Mouse (Mus musculus) frontal cortex, postnatal 10 days (tissue): Measurements from ENCODE around the gene Ubac2.

Experiments used
- DNase-seq, 2 experiments: peaks; one replicate each; pipeline ENCODE4 v3.0.0; 2022; ENCODE audit warnings: low spot score in 2 of 2, mixed read lengths in 1 of 2

The Ubac2 gene

GRCm38 (mm10) chr14:121967095-121967494 lies 88.7 kb downstream of the Ubac2 start:
- DNase-seq, result no peak

DNA sequence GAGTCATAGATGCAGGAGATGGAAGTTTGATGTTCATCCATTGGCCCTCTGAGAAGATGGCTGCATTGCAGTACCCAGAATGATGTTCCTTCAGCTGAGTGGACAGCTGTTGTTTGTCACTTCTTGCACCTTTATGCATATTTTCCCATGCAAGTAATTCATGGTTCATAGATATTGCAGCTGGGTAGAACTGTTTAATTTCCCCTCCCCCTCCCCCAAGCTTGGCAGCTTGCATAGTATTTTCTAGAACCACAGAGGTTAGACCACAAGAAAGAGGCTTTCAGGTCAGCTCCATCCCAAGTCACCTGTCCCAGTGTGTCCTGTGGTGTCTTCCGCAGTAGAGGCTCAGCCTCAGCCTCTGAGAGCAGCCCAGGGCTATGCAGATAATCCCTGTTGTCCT lies 92.0 kb downstream of the Ubac2 start:
- DNase-seq, result no peak

- DNase-seq, result no peak
These were observed 94.7 kb downstream of the Ubac2 start for GRCm38 (mm10) chr14:121973114-121973513.

DNA sequence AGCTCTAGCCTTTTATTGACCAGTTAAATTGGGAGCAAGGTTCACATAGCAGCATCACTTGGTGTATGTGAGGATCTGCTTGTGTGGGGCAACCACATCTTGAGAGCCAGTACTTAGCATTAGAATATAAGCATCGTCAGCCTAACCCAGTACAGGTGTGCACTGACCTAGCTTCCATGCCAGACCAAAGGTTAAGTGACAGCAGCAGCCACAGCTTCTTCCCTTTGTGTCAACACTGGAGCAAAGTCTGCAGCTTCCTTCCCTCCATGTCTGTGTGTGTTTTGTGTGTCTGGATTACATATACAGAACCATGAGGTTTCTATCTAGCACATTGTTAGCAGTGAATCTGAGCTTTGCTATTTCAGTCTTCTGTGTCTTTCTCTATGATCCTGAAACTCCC lies 103.1 kb downstream of the Ubac2 start:
- no peak for DNase-seq

DNA sequence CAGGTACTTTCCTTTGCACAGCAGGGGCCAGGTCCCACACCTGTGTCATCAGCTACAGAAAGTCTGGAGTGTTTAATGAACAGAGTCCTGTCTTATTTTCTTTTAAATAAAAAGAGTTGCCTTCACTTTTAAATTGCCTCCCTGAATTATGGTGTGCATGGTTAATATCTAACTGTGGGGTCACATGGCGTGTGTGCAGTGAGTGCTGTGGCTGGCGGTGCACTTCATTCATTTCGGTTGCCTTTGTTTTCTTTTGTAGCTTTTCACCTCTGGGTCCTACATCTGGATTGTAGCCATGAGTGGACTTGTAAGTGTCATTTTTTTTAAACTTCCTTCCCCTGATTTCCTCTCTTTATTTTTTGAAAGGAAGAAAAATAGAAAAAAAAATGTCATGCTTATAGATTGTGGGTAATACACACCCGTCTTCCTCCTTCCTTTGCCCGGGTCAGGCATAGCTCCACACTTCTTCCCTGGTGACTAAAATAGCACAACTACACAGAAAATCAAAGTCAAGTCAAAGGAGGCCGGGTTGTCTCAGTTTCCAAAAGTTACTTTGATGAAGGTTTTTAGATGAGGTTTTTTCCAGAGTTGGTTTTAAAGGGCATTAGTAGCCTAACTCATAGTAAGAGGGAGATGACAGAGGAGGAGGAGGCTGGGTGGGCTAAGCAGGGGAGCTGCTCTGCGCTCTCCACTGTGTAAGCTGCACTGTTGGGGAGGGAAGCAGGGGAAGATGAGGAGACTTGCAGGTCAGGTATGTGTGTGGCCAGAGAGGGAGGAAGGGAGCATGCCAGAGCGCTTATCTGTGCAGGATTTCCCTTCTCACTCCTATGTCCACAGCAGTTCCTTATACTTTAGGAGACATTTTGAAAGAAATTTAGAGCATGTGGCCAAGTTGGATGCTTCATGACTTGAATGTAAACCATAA lies 104.9 kb downstream of the Ubac2 start:
- no peak for DNase-seq

GRCm38 (mm10) chr14:121985477-121985876 lies 107.1 kb downstream of the Ubac2 start:
- no peak for DNase-seq

DNA sequence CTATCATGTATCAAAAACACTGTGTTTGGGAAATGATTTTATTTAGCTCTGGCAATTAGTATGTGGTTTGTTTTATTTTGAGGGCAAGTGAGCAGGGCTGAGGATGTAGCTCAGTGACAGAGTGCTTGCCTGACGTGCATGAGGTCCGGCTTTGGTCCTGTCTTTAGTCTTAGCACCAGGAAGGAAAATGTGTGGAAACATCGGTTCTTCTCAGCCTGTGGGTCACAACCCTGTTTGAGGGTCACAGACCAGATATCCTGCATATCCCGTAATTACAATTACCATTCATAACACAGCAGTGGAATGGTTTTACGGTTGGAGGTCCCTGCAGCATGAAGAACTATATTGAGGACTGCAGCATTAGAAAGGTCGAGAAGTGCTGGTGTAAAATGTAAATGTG lies 107.6 kb downstream of the Ubac2 start:
- DNase-seq, result no peak

DNA sequence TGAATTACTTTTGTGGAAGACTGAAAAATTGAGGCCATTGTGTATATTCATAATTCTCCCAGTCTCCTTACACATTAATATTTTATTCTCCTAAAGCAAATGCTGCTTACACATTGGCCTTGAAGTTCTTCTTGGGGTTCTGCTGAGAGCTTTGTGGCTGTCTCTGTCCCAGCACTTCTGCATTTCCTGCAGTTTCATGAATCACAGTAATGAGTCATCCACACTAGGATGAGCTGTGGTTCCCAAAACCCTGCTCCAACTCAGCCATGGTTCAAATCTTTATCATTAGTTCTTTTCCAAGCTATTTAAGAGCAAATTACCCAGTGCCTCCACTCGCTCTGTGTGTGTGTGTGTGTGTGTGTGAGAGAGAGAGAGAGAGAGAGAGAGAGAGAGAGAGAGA lies 108.9 kb downstream of the Ubac2 start:
- no peak for DNase-seq

GRCm38 (mm10) chr14:121987691-121988090 lies 109.3 kb downstream of the Ubac2 start:
- no peak for DNase-seq

DNA sequence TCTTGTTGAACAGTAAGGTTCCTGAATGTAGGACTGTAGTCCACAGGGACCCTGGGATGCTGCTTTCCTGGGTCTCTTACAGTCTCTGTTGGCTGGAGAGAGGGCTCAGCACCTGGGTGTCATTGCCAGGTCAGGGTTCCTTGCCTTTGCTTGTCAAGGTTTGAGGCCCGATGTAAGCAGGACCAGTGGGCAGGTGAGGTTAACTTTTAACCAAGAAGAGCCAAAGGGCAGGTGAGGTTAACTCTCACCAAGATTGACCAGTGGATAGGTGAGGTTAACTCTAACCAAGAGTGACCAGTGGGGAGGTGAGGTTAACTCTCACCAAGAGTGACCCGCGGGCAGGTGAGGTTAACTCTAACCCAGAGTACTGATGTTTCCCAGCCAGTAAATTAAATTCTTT lies 110.9 kb downstream of the Ubac2 start:
- no peak for DNase-seq

- DNase-seq, result no peak
These were observed 111.4 kb downstream of the Ubac2 start for GRCm38 (mm10) chr14:121989869-121990268.

DNA sequence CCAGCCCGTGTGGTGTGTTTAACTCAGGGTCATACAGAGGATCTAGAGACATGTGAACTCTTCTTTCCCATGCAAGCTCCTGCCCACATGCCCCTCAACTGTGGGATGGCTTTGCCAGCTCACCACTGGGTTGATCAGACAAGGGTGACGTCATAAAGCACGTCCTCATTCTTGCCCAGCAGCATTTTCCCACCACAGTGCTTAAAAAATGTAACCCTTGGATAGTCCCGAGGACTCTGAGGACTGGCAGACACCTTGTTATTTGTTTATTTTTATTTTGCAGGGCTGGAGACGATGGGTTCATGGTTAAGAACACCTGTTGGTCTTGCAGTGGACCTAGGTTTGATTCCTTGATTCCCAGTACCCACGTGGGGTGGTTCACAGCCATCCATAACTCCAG lies 112.5 kb downstream of the Ubac2 start:
- DNase-seq, result no peak

DNA sequence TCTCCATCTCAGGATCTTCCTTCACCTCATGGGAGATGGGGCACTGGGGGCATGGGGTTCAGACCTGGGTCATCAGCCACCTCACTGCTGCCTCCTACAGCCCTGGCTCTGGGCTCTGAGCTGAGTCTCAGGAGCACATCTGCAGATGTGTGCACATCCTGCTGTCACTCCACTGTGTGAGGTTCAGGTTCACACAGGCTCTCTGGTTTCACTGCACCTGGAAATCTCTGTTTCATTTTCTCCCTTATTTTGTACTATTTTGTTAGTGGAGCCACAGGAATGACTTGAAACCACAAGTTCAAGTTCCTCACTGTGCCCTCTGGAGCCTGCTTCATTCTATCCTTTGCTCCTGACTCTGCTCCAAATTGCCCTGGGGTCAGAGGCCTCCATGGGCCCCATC lies 113.5 kb downstream of the Ubac2 start:
- no peak for DNase-seq

DNA sequence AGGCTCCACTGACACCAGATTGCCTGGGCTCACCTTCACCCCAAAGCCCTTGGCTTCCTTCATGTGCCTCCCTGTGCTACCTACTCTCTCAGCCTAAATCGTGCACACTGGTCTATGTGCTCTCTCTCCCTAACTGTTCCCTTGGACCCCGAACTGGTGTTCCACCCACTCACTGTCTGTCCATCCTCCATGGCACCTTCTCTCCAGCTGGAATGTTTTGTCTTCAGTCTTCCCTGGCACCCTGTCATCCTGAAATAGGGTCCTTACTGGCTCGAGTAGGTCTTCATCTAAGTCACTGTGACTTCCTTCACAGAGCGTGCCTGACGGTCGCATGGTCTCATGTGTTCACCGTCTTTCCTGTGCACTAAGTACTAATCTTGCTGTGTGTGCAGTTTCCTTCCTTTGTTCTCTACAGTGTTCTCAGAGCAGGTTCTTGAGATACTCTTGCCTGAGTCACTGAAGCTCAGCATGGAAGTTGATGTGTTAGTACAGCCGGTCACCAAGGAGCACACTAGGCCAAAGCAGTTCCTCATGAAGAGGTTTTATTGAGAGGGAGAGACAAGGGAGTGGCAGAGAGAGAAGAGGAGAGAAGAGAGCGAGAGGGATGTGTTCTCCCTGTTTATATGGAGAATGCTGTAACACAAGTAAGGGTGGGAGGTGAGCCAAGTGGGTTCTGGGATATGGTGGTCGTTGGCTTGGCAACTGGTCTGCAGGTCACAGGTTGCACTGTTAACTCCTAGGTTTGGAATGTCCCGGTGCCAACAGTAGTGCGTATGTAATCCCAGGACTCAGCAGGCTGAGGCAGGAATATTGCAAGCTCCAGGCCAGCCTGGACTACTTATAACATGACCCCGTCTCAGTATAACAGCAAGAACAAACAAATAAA lies 114.2 kb downstream of the Ubac2 start:
- DNase-seq, result no peak

GRCm38 (mm10) chr14:121993616-121994015 lies 115.2 kb downstream of the Ubac2 start:
- no peak for DNase-seq

GRCm38 (mm10) chr14:121994171-121994700 lies 115.8 kb downstream of the Ubac2 start:
- DNase-seq, result no peak

GRCm38 (mm10) chr14:121994846-121995556 lies 116.6 kb downstream of the Ubac2 start:
- no peak for DNase-seq

- DNase-seq, result no peak
These were observed 117.1 kb downstream of the Ubac2 start for GRCm38 (mm10) chr14:121995557-121995870.

DNA sequence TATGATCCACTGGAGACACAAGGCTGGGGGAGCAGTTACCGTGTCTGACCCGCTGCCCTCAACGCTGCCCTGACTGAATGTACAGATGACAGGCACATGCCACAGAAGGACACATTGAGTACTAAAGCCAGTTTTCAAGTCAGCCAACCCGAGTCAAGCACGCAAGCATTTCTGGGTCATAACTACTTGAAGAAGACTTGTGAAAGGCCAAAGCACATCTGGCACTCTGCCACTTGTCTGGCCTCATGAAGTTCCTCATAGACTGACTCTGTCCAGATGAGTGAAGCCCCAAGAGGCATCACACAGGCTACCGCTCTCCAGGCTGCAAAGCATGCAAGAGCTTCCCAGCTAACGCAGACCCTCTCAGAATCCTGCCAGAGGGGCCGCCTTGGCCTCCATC lies 118.4 kb downstream of the Ubac2 start:
- DNase-seq, result no peak

GRCm38 (mm10) chr14:121999455-121999854 lies 121.0 kb downstream of the Ubac2 start:
- DNase-seq, result no peak

DNA sequence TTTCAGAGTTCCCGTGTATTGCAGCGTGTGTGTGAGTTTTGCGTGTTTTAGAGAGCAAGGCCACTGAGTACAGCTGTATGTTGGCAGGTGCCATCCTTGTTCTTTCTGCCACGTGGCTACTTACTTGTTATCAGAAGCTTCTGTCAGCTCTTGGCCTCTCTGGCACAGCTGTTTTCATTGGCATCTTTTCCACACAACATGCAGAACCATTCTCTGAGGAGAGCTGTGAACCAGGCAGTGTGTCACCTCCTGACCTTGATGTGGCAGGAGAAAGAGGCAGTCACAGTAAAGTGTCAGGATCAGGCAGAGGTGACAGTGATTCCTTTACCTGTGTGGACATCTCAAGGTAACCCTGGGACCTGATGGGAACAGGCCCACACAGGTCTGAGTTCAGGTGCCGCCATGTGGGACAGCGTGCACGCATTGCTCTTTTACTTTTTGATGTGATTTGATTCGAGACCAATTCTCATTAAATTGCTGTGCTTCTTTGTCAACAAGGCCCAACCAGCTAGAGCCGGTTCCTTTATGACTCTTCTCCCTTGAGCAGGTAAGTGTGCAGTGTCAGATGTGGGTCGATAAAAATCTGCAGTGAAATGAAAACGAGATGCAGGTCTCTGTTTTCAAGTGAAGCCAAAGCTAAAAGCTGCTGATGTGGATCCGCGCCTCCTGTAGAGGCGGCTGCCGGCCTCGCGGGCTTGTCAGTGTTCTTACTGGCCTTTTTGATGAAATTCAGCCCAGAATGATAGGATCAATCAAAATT lies 122.1 kb downstream of the Ubac2 start:
- no peak for DNase-seq
